ENCODE assay signal across 13 mouse cellular contexts in genomic region chr1:92015938-92016672, GRCm38 (mm10).
DNase-seq lines count a peak whose midpoint lies in the region; ATAC-seq and TF ChIP-seq lines count a peak whose summit lies in the region.
"Had no signal": no experiment of that assay in that cellular context is flagged by ENCODE, and none has a peak within 500 bp of the region (broad histone marks: within the 10 kb centered on the region; RNA-seq: fewer than 3 reads in every experiment).

No protein-coding gene starts in this region.

- H3K4me3 ChIP-seq in heart, postnatal 0 days (ENCODE audit: low read depth, low read length) = no peak overlapping the region
- peak overlapping the region; percentile 67 for H3K4me3 ChIP-seq in megakaryocyte, embryonic 14.5 days (replicated peaks)
- H3K4me3 ChIP-seq in kidney, postnatal 0 days (replicated peaks; ENCODE audit: low read depth, low read length) = no peak overlapping the region
- H3K4me3 ChIP-seq in hindbrain, postnatal 0 days (ENCODE audit: low read length) = no peak overlapping the region
- H3K4me3 ChIP-seq: embryonic facial prominence, embryonic 15.5 days; hindbrain, embryonic 13.5 days; limb, embryonic 13.5 days had no signal

- WGBS in heart, postnatal 0 days = 60% methylated on average over 4 of the region's 4 CpGs
- 64% methylated on average over 4 of the region's 4 CpGs for WGBS in kidney, postnatal 0 days
- 80% methylated on average over 4 of the region's 4 CpGs for WGBS in hindbrain, postnatal 0 days

- no peak overlapping the region for H3K27ac ChIP-seq in heart, postnatal 0 days (ENCODE audit: low read depth)
- peak overlapping the region; percentile 60; the same call in 1 of the 2 replicates for H3K27ac ChIP-seq in kidney, postnatal 0 days
- H3K27ac ChIP-seq in hindbrain, postnatal 0 days = no peak overlapping the region
- H3K27ac ChIP-seq: embryonic facial prominence, embryonic 15.5 days; hindbrain, embryonic 13.5 days; limb, embryonic 13.5 days; macrophage had no signal

- DNase-seq in heart, postnatal 0 days (ENCODE audit: low spot score) = peak; percentile 8
- no peak for DNase-seq in heart, adult 8-10 months (ENCODE audit: low spot score)
- DNase-seq in kidney, postnatal 0 days (ENCODE audit: low spot score) = no peak
- no peak for DNase-seq in hindbrain, postnatal 0 days (ENCODE audit: low spot score)
- no peak for DNase-seq in left cerebral cortex, adult 8-10 months (ENCODE audit: low spot score in 2 of 2)
- no peak for DNase-seq in right cerebral cortex, postnatal 14 days
- DNase-seq: B cell, adult 2 months had no signal

- TF ChIP-seq EP300 in heart, postnatal 0 days (IDR thresholded peaks at IDR 0.05; ENCODE audit: low read depth) = no peak

- H3K4me1 ChIP-seq in heart, postnatal 0 days (ENCODE audit: control insufficient read depth, insufficient read depth) = no peaks in the 10 kb centered on the region; the same call in 1 of the 2 replicates
- H3K4me1 ChIP-seq in megakaryocyte, embryonic 14.5 days = peaks cover 32% of the 10 kb centered on the region
- peaks cover under 1% of the 10 kb centered on the region; the same call in 1 of the 2 replicates for H3K4me1 ChIP-seq in kidney, postnatal 0 days (replicated peaks; ENCODE audit: insufficient read depth, low read length)
- H3K4me1 ChIP-seq in hindbrain, postnatal 0 days (ENCODE audit: insufficient read depth, low read length) = no peaks in the 10 kb centered on the region
- H3K4me1 ChIP-seq: embryonic facial prominence, embryonic 15.5 days had no signal

- H3K4me2 ChIP-seq in heart, postnatal 0 days (ENCODE audit: low read depth, low read length) = no peak overlapping the region
- no peak overlapping the region for H3K4me2 ChIP-seq in kidney, postnatal 0 days (ENCODE audit: low read length)
- H3K4me2 ChIP-seq in hindbrain, postnatal 0 days (ENCODE audit: low read depth, low read length) = no peak overlapping the region
- H3K4me2 ChIP-seq: embryonic facial prominence, embryonic 15.5 days; hindbrain, embryonic 13.5 days; limb, embryonic 13.5 days had no signal

- peak; percentile 57 for TF ChIP-seq CTCF in heart, postnatal 0 days (IDR thresholded peaks at IDR 0.05; ENCODE audit: low read depth)
- no peak; the same call in 1 of the 2 replicates for TF ChIP-seq CTCF in kidney, postnatal 0 days (IDR thresholded peaks at IDR 0.05; ENCODE audit: low read depth)
- TF ChIP-seq CTCF in hindbrain, postnatal 0 days (IDR thresholded peaks at IDR 0.05; ENCODE audit: low read depth) = no peak; the same call in 1 of the 2 replicates

- 0 out of 2 replicates have a peak, but pooled peaks have one; percentile 36 for ATAC-seq in heart, postnatal 0 days (ENCODE audit: insufficient read depth, low read depth)
- no peak for ATAC-seq in megakaryocyte, adult 5-6 weeks (ENCODE audit: poor library complexity, severe bottlenecking)
- peak; percentile 65 for ATAC-seq in kidney, postnatal 0 days (replicated peaks; ENCODE audit: low FRiP score, low read depth)
- ATAC-seq in hindbrain, postnatal 0 days = no peak

- no peak overlapping the region for H3K9ac ChIP-seq in heart, postnatal 0 days (replicated peaks; ENCODE audit: low read depth, low read length)
- H3K9ac ChIP-seq in kidney, postnatal 0 days (ENCODE audit: low read depth, low read length) = no peak overlapping the region
- no peak overlapping the region for H3K9ac ChIP-seq in hindbrain, postnatal 0 days (replicated peaks; ENCODE audit: low read length)
- H3K9ac ChIP-seq: embryonic facial prominence, embryonic 15.5 days; hindbrain, embryonic 13.5 days; limb, embryonic 13.5 days had no signal

- no peaks in the 10 kb centered on the region for H3K27me3 ChIP-seq in heart, postnatal 0 days (ENCODE audit: control insufficient read depth, insufficient read depth, low read length)
- H3K27me3 ChIP-seq in megakaryocyte, embryonic 14.5 days (replicated peaks) = no peaks in the 10 kb centered on the region
- no peaks in the 10 kb centered on the region for H3K27me3 ChIP-seq in kidney, postnatal 0 days (ENCODE audit: insufficient read depth, low read length)
- H3K27me3 ChIP-seq in hindbrain, postnatal 0 days (ENCODE audit: insufficient read depth, low read length) = no peaks in the 10 kb centered on the region
- H3K27me3 ChIP-seq: embryonic facial prominence, embryonic 15.5 days; hindbrain, embryonic 13.5 days; limb, embryonic 13.5 days had no signal

- H3K9me3 ChIP-seq in heart, postnatal 0 days (replicated peaks; ENCODE audit: control insufficient read depth, low read length) = no peaks in the 10 kb centered on the region
- H3K9me3 ChIP-seq in megakaryocyte, embryonic 14.5 days = peaks cover 4% of the 10 kb centered on the region; the same call in 1 of the 2 replicates
- no peaks in the 10 kb centered on the region for H3K9me3 ChIP-seq in kidney, postnatal 0 days (replicated peaks; ENCODE audit: low read length)
- no peaks in the 10 kb centered on the region for H3K9me3 ChIP-seq in hindbrain, postnatal 0 days (ENCODE audit: low read length)
- H3K9me3 ChIP-seq: embryonic facial prominence, embryonic 15.5 days; hindbrain, embryonic 13.5 days; limb, embryonic 13.5 days had no signal

- peaks cover 13% of the 10 kb centered on the region; the same call in 1 of the 2 replicates for H3K36me3 ChIP-seq in heart, postnatal 0 days (replicated peaks; ENCODE audit: control insufficient read depth, insufficient read depth, low read length)
- peaks cover 20% of the 10 kb centered on the region for H3K36me3 ChIP-seq in megakaryocyte, embryonic 14.5 days (replicated peaks; ENCODE audit: low read length)
- 0 out of 2 replicates have a peak, but pooled peaks cover 5% of the 10 kb centered on the region for H3K36me3 ChIP-seq in kidney, postnatal 0 days (ENCODE audit: insufficient read depth, low read length)
- H3K36me3 ChIP-seq in hindbrain, postnatal 0 days (ENCODE audit: insufficient read depth, low read length) = peaks cover 6% of the 10 kb centered on the region; the same call in 1 of the 2 replicates

Comparison
In these comparisons a context has a peak if more than half of its experiments do, and no peak if none do; other contexts are left out.
1. ATAC-seq: peak in heart, postnatal 0 days (single experiment) and kidney, postnatal 0 days (single experiment); none in megakaryocyte, adult 5-6 weeks (single experiment) and hindbrain, postnatal 0 days (single experiment).